Mouse (Mus musculus) G1E (cell line): ENCODE data around the gene Foxr1.

Experiments
- CTCF ChIP-seq: IDR thresholded peaks from 2 replicates; pipeline ENCODE4 v1.5.1; 2012; ENCODE audit warnings: low read depth, low read length, inconsistent platforms, mixed read lengths
- GATA1 ChIP-seq: IDR thresholded peaks from 2 replicates; pipeline ENCODE4 v1.6.1; 2012; ENCODE audit warnings: borderline replicate concordance, low read length, inconsistent platforms, mixed read lengths
- GATA2 ChIP-seq: IDR thresholded peaks from 2 replicates; pipeline ENCODE4 v1.6.1; 2012; ENCODE audit warnings: low read depth, low read length, inconsistent platforms, borderline replicate concordance
- POLR2AphosphoS5 ChIP-seq: IDR thresholded peaks from 2 replicates; pipeline ENCODE4 v1.6.1; 2012; ENCODE audit warnings: low read depth, low read length, inconsistent platforms; ENCODE audit not compliant: insufficient replicate concordance
- TAL1 ChIP-seq: conservative IDR thresholded peaks from 2 replicates; pipeline ENCODE4 v1.6.1; 2012; ENCODE audit warnings: low read depth, low read length, inconsistent platforms, mixed read lengths

- TF ChIP-seq CTCF (no peak), POLR2AphosphoS5 (no peak), TAL1 (no peak), GATA1 (no peak), GATA2 (no peak)
These were observed 22.2 kb downstream of the Foxr1 start, which contains the start of gene Ccdc84 for GRCm38 (mm10) chr9:44418519-44419385.
